Comparison of ENCODE assay signal across 11 mouse cellular contexts in genomic region chr10:117941266-117941651, GRCm38 (mm10).
DNase-seq lines count a peak whose midpoint lies in the region; ATAC-seq and TF ChIP-seq lines count a peak whose summit lies in the region.
"Had no signal": no experiment of that assay in that cellular context is flagged by ENCODE, and none has a peak within 500 bp of the region (broad histone marks: within the 10 kb centered on the region; RNA-seq: fewer than 3 reads in every experiment).

No protein-coding gene starts in this region.

- WGBS in heart, postnatal 0 days = 59% methylated on average over 3 of the region's 3 CpGs
- WGBS in lung, embryonic 16.5 days = 40% methylated on average over 3 of the region's 3 CpGs
- WGBS in limb, embryonic 13.5 days = 39% methylated on average over 3 of the region's 3 CpGs
- 42% methylated on average over 3 of the region's 3 CpGs for WGBS in neural tube, embryonic 15.5 days

- H3K4me3 ChIP-seq in heart, postnatal 0 days (ENCODE audit: low read depth, low read length) = no peak overlapping the region
- H3K4me3 ChIP-seq in lung, embryonic 16.5 days (ENCODE audit: low read length) = no peak overlapping the region
- H3K4me3 ChIP-seq in limb, embryonic 13.5 days = no peak overlapping the region
- no peak overlapping the region for H3K4me3 ChIP-seq in neural tube, embryonic 15.5 days (replicated peaks)
- H3K4me3 ChIP-seq: forebrain, embryonic 10.5 days had no signal

- TF ChIP-seq CTCF in heart, postnatal 0 days (IDR thresholded peaks at IDR 0.05; ENCODE audit: low read depth) = no peak

- H3K36me3 ChIP-seq in heart, postnatal 0 days (replicated peaks; ENCODE audit: control insufficient read depth, insufficient read depth, low read length) = no peaks in the 10 kb centered on the region
- H3K36me3 ChIP-seq in lung, embryonic 16.5 days (ENCODE audit: control insufficient read depth, insufficient read depth, low read length) = no peaks in the 10 kb centered on the region
- H3K36me3 ChIP-seq in limb, embryonic 13.5 days = no peaks in the 10 kb centered on the region
- H3K36me3 ChIP-seq in neural tube, embryonic 15.5 days = no peaks in the 10 kb centered on the region
- H3K36me3 ChIP-seq: forebrain, embryonic 10.5 days had no signal

- peak; percentile 15; the same call in 1 of the 2 replicates for TF ChIP-seq EP300 in heart, postnatal 0 days (IDR thresholded peaks at IDR 0.05; ENCODE audit: low read depth)

- no peak for DNase-seq in heart, postnatal 0 days (ENCODE audit: low spot score)
- no peak for DNase-seq in heart, adult 9 months (ENCODE audit: low spot score in 2 of 2)
- no peak for DNase-seq in lung, postnatal 10 days
- DNase-seq in adrenal gland, postnatal 25 days = no peak
- no peak for DNase-seq in adrenal gland, postnatal 10 days
- DNase-seq: gastrocnemius, postnatal 36 days; thymus, postnatal 14 days had no signal

- H3K4me2 ChIP-seq in heart, postnatal 0 days (ENCODE audit: low read depth, low read length) = peak overlapping the region; percentile 12
- peak overlapping the region; percentile 33 for H3K4me2 ChIP-seq in lung, embryonic 16.5 days (ENCODE audit: low read depth, low read length)
- H3K4me2 ChIP-seq in limb, embryonic 13.5 days (replicated peaks) = peak overlapping the region; percentile 43
- H3K4me2 ChIP-seq in neural tube, embryonic 15.5 days = peak overlapping the region; percentile 22; the same call in 1 of the 2 replicates

- ATAC-seq in heart, postnatal 0 days (ENCODE audit: insufficient read depth, low read depth) = no peak
- ATAC-seq in lung, embryonic 16.5 days (ENCODE audit: low read depth) = no peak
- no peak for ATAC-seq in limb, embryonic 13.5 days (ENCODE audit: low FRiP score, low read depth)
- peak; percentile 38; the same call in 1 of the 2 replicates for ATAC-seq in neural tube, embryonic 15.5 days (ENCODE audit: low FRiP score)

- peak overlapping the region; percentile 64 for H3K27ac ChIP-seq in heart, postnatal 0 days (ENCODE audit: low read depth)
- H3K27ac ChIP-seq in lung, embryonic 16.5 days (ENCODE audit: low read length) = no peak overlapping the region
- H3K27ac ChIP-seq in limb, embryonic 13.5 days = no peak overlapping the region
- H3K27ac ChIP-seq in neural tube, embryonic 15.5 days (replicated peaks) = peak overlapping the region; percentile 60
- H3K27ac ChIP-seq: forebrain, embryonic 10.5 days had no signal

- H3K4me1 ChIP-seq in heart, postnatal 0 days (ENCODE audit: control insufficient read depth, insufficient read depth) = peaks cover 19% of the 10 kb centered on the region; the same call in 1 of the 2 replicates
- H3K4me1 ChIP-seq in lung, embryonic 16.5 days (replicated peaks; ENCODE audit: control insufficient read depth, insufficient read depth, low read length) = peaks cover 6% of the 10 kb centered on the region
- H3K4me1 ChIP-seq in limb, embryonic 13.5 days = peaks cover 24% of the 10 kb centered on the region
- H3K4me1 ChIP-seq in neural tube, embryonic 15.5 days = peaks cover 16% of the 10 kb centered on the region

- H3K9ac ChIP-seq in heart, postnatal 0 days (replicated peaks; ENCODE audit: low read depth, low read length) = no peak overlapping the region
- no peak overlapping the region for H3K9ac ChIP-seq in lung, embryonic 16.5 days (ENCODE audit: low read length)
- H3K9ac ChIP-seq in limb, embryonic 13.5 days = no peak overlapping the region
- H3K9ac ChIP-seq in neural tube, embryonic 15.5 days (replicated peaks) = no peak overlapping the region

- no peaks in the 10 kb centered on the region for H3K27me3 ChIP-seq in heart, postnatal 0 days (ENCODE audit: control insufficient read depth, insufficient read depth, low read length)
- H3K27me3 ChIP-seq in lung, embryonic 16.5 days (ENCODE audit: control insufficient read depth, insufficient read depth, low read depth, low read length) = no peaks in the 10 kb centered on the region
- no peaks in the 10 kb centered on the region for H3K27me3 ChIP-seq in limb, embryonic 13.5 days
- no peaks in the 10 kb centered on the region for H3K27me3 ChIP-seq in neural tube, embryonic 15.5 days (replicated peaks)

- H3K9me3 ChIP-seq in heart, postnatal 0 days (replicated peaks; ENCODE audit: control insufficient read depth, low read length) = no peaks in the 10 kb centered on the region
- H3K9me3 ChIP-seq in lung, embryonic 16.5 days (ENCODE audit: control insufficient read depth, low read length) = no peaks in the 10 kb centered on the region
- H3K9me3 ChIP-seq in limb, embryonic 13.5 days = no peaks in the 10 kb centered on the region
- no peaks in the 10 kb centered on the region for H3K9me3 ChIP-seq in neural tube, embryonic 15.5 days (replicated peaks)
- H3K9me3 ChIP-seq: forebrain, embryonic 10.5 days had no signal

Comparison
In these comparisons a context has a peak if more than half of its experiments do, and no peak if none do; other contexts are left out.
1. H3K27ac ChIP-seq: peak in heart, postnatal 0 days (single experiment) and neural tube, embryonic 15.5 days (single experiment); none in lung, embryonic 16.5 days (single experiment) and limb, embryonic 13.5 days (single experiment).
2. Peak in every context shown above with its lines, with median percentiles within 50 percentile points of each other: H3K4me2 ChIP-seq.